Mouse (Mus musculus) embryonic fibroblast, embryonic 13.5 days (primary cell): ENCODE results near the gene Slc13a1.

Experiments used
- CTCF ChIP-seq: IDR thresholded peaks from 2 replicates; pipeline ENCODE4 v1.5.1; 2011; ENCODE audit warnings: mild to moderate bottlenecking, control low read depth, low read length, moderate library complexity, borderline replicate concordance; ENCODE audit not compliant: insufficient read depth
- POLR2A ChIP-seq: IDR thresholded peaks from 2 replicates; pipeline ENCODE4 v1.6.1; 2011; ENCODE audit warnings: low read depth, mild to moderate bottlenecking, control low read depth, low read length, moderate library complexity

DNA sequence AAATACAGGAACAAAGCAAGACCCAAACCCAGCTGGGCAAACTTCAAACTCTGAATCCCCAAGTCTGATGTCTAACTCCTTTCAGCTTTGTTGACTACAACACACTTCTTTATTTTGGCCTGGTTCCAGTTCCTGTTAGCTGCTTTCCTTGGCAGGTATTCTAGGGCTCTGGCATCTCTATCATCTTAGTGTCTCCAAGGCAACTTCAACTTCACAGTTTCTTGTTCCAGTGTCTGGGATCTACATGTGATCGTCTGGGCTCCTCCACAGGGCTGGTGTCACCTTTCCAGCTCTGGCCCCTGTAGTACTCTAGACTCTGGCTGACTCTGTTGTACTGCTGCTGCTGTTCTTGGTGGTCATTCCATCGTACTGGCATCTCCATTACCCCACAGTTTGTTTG is 91.8 kb downstream of the Slc13a1 start:
- no peak for TF ChIP-seq CTCF
- no peak for TF ChIP-seq POLR2A
